Mouse (Mus musculus) liver, embryonic 18 days (tissue): ENCODE data around the gene Scgb1b2. TPM values are rescaled to one million over a fixed set of nuclear protein-coding genes. Genes with fewer than 3 reads are reported as not detected.

Experiments
- polyA plus RNA-seq: library from polyadenylated mRNA; depleted of rRNA; stranded (reverse); fragments of >200 nt; gene quantifications from 2 replicates; pipeline ENCODE4 v1.2.3, GENCODE M21; 2012; rRNA removed

The Scgb1b2 gene
- polyA plus RNA-seq = not detected in 2 replicates

GRCm38 (mm10) chr7:31291721-31292120, at the start of gene Scgb1b2:
Gene Scgb1b2 (minus strand): TSS chr7:31291821.

DNA sequence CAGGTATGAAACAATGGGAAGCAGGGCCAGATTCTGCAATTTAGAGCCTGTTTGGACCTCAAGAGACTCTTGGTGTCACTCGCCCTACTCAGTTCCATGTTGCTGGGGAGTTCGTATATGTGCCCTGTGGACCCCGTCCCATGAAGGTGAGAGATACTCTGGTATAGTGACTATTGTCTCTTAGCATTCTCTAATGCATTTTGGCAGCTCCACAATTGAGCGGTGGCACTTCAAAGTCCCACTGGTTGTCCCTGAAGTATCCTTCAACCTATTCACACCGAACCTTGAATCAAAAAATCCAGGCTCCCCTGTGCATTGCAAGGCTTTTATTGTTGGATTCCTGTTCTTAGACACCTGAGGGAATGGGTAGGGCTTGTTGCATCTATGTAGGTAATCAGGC, 1.4 kb downstream of the Scgb1b2 start, which contains the start of gene Scgb2b2:
TSS of gene Scgb2b2 (plus strand) at position 301 of the 400 bp plus-strand sequence.

Other genes with a start within 250 kb of the Scgb1b2 start
- gene Fxyd5, start 249.3 kb downstream of the Scgb1b2 start, polyA plus RNA-seq = 21.8 and 22.9 TPM in 2 replicates
- 0.53 and 0.70 TPM in 2 replicates for gene Fxyd7, start 240.4 kb downstream of the Scgb1b2 start, polyA plus RNA-seq
- 186 and 200 TPM in 2 replicates for gene Fxyd1, start 234.6 kb downstream of the Scgb1b2 start, polyA plus RNA-seq
- 0.21 and 0.23 TPM in 2 replicates for gene Lgi4, start 232.5 kb downstream of the Scgb1b2 start, polyA plus RNA-seq
- 0.85 and 1.2 TPM in 2 replicates for gene Fxyd3, start 215.1 kb downstream of the Scgb1b2 start, polyA plus RNA-seq
- gene Hpn, start 176.5 kb downstream of the Scgb1b2 start, polyA plus RNA-seq = 217 and 233 TPM in 2 replicates
- gene Scn1b, start 164.8 kb downstream of the Scgb1b2 start, polyA plus RNA-seq = 2.8 and 3.3 TPM in 2 replicates
- 30.3 and 39.3 TPM in 2 replicates for gene Gramd1a, start 135.9 kb downstream of the Scgb1b2 start, polyA plus RNA-seq
- not detected in 2 replicates for gene Scgb2b2, start 1.3 kb downstream of the Scgb1b2 start, polyA plus RNA-seq
- gene Scgb2b3, start 70.3 kb upstream of the Scgb1b2 start, polyA plus RNA-seq = not detected in 2 replicates
- gene Scgb1b3, start 83.8 kb upstream of the Scgb1b2 start, polyA plus RNA-seq = not detected in 2 replicates